Mouse (Mus musculus) left cerebral cortex, postnatal 10 days (tissue): ENCODE measurements around the gene Htr6. TPM values are rescaled to one million over a fixed set of nuclear protein-coding genes. Genes with fewer than 3 reads are reported as not detected.

Experiments used
- DNase-seq, 2 experiments: peaks; one replicate each; pipeline ENCODE4 v3.0.0; 2021 to 2022; ENCODE audit warnings: low spot score in 2 of 2, mixed read lengths in 1 of 2; ENCODE audit errors: extremely low spot score in 1 of 2
- intact Hi-C: fragments of 180-260 bp; cut with DNase I; formaldehyde crosslinking; loops from one replicate; pipeline ENCODE4 v1.15.1; 2025
- total RNA-seq, 2 experiments: library from RNA; stranded (reverse); gene quantifications; 2 replicates each; pipeline ENCODE4 v1.2.3; 2021

The Htr6 gene
- total RNA-seq = 1 to 10 TPM; 3.6 to 3.8 TPM

- intact Hi-C loops = no loop called here
Observed at GRCm38 (mm10) chr4:139075041-139075711, at the start of gene Htr6. TSS of gene Htr6 (minus strand) at chr4:139075570.

DNA sequence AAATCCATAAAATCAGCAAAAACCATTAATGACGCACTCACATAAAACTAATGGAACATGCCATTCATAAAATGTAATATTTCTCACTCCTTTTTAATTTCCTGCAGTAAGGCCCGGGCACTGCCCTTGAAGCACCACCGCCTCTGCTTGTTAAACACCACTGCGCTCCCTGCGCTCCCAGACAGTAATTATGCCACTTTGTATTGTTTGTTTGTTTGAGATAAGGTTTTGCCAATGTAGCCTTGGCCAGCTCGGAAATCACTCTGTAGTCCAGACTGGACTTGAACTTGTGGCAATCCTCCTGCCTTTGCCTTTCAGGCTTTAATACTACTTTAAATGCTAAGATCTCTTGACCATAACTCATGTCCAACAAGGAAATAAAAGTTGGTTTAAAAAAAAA, 49.6 kb upstream of the Htr6 start:
- DNase-seq = no peak
- intact Hi-C loops = no loop called here

More at GRCm38 (mm10) chr4:139075041-139075711, at the start of gene Htr6:
- peak in 1 of 2 experiments; percentile 59 for DNase-seq

DNA sequence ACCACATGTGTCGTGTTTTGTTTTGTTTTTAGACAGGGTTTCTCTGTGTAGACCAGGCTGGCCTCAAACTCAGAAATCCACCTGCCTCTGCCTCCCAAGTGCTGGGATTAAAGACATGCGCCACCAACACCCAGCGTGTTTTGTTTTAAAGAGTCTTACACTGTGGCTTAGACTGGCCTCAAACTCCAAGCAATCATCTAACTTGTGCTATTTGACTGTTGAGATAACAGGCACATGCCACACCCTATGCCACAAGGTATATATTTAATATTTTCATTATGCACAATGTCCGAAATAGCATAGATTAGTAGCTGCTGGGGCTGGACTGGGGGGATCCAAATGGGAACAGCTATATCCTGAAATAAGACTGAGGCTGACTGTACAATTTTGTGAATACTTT, 47.2 kb upstream of the Htr6 start:
- no peak for DNase-seq
- intact Hi-C loops = no loop called here

GRCm38 (mm10) chr4:139120998-139121397, 45.6 kb upstream of the Htr6 start:
- intact Hi-C loops = no loop called here
- no peak for DNase-seq

GRCm38 (mm10) chr4:139120281-139120814, 45.0 kb upstream of the Htr6 start:
- DNase-seq = no peak
- intact Hi-C loops = no loop called here

GRCm38 (mm10) chr4:139116356-139117063, 41.1 kb upstream of the Htr6 start:
- no peak for DNase-seq
- intact Hi-C loops = no loop called here

GRCm38 (mm10) chr4:139115721-139116120, 40.4 kb upstream of the Htr6 start:
- intact Hi-C loops = no loop called here

GRCm38 (mm10) chr4:139112482-139112881, 37.1 kb upstream of the Htr6 start:
- intact Hi-C loops = no loop called here

More at GRCm38 (mm10) chr4:139115721-139116120, 40.4 kb upstream of the Htr6 start:
- DNase-seq = no peak

DNA sequence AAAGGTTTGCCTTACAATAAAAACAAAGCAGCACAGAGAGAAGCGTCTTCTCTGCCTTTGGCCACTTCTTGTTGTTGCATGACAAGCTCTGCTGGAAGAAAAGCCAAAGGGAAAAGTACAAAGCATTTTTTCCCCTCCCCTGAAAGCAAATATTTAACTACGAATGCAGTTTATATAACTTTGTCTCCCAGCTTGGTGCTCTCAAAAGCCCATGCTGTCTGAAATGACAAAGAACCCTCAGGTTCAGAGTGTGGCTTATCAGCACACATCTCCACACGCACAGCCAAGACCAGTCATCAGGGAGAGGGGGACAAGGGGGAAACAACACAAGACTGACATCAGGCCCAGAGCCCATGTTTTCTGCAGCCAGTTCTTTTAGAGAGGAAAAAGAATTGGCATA, 36.1 kb upstream of the Htr6 start:
- intact Hi-C loops = no loop called here
- DNase-seq = no peak

More at GRCm38 (mm10) chr4:139112482-139112881, 37.1 kb upstream of the Htr6 start:
- DNase-seq = no peak

DNA sequence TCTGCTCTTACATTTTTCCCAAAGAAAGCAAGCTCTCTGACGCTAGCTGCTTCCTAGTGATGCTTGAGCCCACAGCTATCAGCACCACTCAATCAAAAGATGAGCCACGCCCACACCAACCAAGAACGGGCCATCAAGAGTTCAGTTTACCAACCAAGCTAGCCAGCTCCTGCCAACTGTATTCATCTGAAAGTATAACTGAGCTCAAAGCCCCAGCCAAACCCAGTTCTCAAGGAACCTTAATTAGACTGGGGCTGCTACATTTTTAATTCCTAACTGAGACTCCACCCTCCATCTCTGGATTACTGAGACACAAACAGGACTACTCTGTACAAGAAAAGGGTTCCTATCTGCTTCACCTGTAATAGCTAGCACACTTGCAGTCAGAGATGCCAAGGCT, 35.5 kb upstream of the Htr6 start:
- intact Hi-C loops = no loop called here
- no peak for DNase-seq

GRCm38 (mm10) chr4:139105453-139105852, 30.1 kb upstream of the Htr6 start:
- intact Hi-C loops = no loop called here
- no peak for DNase-seq

GRCm38 (mm10) chr4:139101546-139101945, 26.2 kb upstream of the Htr6 start:
- intact Hi-C loops = no loop called here
- peak in 1 of 2 experiments; percentile 60 for DNase-seq

DNA sequence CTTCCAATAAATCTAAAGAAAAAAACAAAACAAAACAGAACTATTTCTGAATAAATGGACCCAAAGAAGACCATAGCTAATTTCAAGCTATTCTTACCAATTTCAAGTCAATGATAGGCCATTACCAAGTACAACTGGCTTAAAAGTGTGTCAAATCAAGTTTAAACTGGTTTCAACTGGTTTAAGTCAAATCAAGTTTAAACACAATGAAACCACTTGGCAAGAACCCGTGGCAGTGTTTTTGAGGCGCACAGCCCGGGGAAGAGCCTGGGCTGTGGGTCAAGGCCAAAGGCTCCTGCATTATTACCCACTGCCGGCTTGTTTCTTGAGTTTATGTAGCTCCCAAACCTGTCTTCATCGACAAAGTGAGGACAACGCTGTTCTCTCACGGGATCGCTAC, 25.0 kb upstream of the Htr6 start:
- intact Hi-C loops = no loop called here
- no peak for DNase-seq

DNA sequence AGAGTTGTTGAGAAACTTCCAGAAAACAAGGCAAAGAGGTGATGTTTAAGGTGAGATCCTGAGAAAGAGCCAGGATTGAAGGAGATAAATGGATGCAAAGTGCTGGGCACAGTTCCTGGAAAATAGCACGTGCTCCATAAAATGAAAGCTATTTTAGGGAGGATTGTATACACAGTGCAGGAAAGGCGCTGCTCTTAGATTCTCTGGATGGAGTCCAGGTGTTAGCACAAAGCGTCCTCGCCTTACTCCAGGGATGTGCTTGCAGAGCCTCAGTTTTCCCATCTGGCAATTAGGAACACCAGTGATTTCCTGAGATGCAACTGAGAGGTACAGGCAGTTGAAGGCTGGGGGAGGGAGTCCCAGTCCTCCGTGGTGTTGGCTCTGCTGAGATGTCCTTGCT, 20.8 kb upstream of the Htr6 start:
- no peak for DNase-seq

GRCm38 (mm10) chr4:139095406-139095805, 20.0 kb upstream of the Htr6 start:
- no peak for DNase-seq
- intact Hi-C loops = no loop called here

More for the DNA sequence above, 20.8 kb upstream of the Htr6 start:
- intact Hi-C loops = no loop called here

- intact Hi-C loops = no loop called here
- DNase-seq = no peak
Observed at GRCm38 (mm10) chr4:139093196-139093530, 17.8 kb upstream of the Htr6 start.

DNA sequence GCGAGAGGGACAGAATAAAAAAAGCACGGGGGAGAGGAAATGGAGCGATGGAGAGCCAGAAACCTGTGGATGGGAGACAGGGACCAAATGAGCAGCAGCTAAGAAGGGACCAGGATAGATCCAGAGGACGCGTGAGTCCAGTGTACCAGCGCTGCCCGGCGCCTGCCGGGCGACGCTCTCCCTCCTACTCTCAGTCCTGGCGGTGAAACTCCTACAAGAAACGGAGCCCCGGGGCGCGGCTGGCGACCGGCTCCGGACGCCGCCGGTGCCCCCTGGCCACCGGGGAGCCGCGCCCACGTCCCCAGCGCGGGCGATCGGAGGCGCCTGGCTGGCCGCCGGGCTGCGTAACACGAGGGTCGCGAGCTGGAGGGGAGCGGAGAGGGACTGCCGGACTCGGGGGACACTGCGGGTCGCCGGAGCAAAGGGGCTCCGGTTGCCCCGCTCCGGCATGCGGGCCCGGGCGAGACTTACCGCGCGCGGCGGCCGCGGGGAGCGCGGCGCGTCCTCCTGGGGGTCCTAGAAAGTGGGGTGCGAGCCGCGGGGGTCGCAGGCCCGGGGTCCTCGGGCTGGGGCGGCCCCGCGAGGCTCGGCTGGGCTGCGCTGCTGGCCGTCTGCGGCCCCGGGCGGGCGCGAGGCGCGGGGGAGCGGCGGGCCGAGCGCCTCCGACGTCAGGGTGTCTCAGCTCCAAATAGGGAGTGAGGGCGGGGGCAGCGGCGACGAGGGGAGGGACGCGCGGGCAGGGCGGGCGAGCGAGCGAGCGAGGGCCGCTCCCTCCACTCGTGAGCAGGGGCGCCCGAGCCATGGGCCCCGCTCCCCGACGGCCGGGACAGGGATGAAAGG, 17.2 kb upstream of the Htr6 start, which contains the start of gene Nbl1:
TSS of gene Nbl1 (minus strand) at position 638 of the 840 bp plus-strand sequence.
- intact Hi-C loops = no loop called here
- peak in 1 of 2 experiments; percentile 87 for DNase-seq

GRCm38 (mm10) chr4:139091478-139092355, 16.3 kb upstream of the Htr6 start:
- intact Hi-C loops = no loop called here
- DNase-seq = peak in 1 of 2 experiments; percentile 60
